Mouse (Mus musculus): Measurements from ENCODE around the gene Ripk3.

Ripk3 gene

GRCm38 (mm10) chr14:55795380-55796163 lies 6.9 kb upstream of the Ripk3 start:
- in situ Hi-C loops (cut with MboI, MseI) = no loop called here

DNA sequence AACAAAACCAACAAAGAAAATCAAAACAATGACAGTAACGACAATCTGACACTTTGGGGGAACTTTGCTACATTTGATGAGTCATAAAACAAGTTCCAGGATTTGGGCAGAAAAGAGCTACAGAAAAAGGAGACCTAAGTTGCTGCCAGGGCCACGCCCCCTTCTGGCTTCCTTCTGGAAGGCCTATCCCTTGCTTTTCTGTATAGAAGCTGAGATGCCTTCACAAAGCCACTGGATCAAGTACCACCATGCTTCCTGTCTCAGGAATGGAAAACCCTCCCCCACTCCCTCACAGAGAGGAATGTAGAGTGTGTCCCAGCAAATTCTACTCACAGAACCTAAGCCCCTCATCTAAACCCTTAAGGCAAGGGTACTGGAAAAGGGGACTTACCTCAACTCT lies 5.3 kb upstream of the Ripk3 start:
- in situ Hi-C loops (cut with MboI, MseI) = no loop called here

DNA sequence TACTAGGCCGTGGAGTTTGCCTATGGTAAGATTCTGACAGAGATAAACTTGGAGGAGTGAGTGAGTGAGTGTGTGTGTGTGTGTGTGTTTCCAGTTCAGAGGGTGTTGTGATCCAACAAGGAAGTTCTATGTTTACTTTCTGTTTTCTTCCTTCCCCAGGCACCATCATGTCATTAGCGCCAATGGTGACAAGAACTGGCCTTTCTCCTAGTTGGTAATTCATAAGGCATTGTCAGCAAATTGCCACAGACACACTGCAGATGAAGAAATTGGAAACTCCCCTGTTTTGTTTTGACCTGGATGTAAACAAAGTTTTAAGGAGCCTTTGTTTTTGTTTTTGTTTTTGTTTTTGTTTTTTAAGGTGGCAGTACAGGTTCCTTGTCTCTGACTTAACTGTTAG lies 4.8 kb upstream of the Ripk3 start:
- in situ Hi-C loops (cut with MboI, MseI) = no loop called here

- in situ Hi-C loops (cut with MboI, MseI) = loop anchor here (5.0 kb wide), 1 partner anchor 45 kb away; no protein-coding TSS in a partner anchor
Measured at GRCm38 (mm10) chr14:55787731-55788130, 934 bp downstream of the Ripk3 start.

DNA sequence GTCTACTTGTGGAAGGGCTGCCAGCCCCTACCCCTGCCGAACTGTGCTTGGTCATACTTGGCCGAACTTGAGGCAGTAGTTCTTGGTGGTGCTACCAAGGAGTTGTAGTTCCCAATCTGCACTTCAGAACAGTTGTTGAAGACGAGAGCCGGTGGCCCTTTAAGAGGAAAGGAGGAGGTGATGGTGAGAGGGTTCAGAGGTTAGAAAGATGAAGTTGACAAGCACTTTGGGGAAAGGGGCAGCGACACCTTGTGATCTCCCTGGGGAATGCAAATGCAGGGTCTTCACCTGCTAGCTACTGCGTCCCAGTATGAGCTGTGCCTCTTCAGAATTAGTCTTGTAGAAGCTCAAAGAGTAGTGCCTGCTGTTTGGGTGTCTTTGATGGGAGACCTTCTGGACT lies 3.5 kb downstream of the Ripk3 start:
- in situ Hi-C loops (cut with MboI, MseI) = loop anchor here (5.0 kb wide), 1 partner anchor 47 kb away; no protein-coding TSS in a partner anchor

DNA sequence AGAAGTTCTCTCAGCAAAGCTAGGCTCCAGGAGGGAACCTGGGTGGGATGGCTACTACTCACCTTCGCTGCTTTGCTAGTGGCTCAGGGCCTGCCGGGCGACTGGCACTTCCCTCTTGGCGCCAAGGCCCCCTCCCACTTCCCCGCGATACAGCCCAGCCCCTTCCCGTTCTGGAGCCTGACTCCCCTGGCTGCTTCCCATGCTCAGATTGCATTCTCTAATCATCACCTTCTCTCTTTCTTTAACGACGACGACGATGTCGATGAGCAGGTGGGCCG lies 4.8 kb downstream of the Ripk3 start, which contains the start of gene Adcy4:
TSS of gene Adcy4 (minus strand) at position 138 of the 278 bp plus-strand sequence.
- in situ Hi-C loops (cut with MboI, MseI) = no loop called here

DNA sequence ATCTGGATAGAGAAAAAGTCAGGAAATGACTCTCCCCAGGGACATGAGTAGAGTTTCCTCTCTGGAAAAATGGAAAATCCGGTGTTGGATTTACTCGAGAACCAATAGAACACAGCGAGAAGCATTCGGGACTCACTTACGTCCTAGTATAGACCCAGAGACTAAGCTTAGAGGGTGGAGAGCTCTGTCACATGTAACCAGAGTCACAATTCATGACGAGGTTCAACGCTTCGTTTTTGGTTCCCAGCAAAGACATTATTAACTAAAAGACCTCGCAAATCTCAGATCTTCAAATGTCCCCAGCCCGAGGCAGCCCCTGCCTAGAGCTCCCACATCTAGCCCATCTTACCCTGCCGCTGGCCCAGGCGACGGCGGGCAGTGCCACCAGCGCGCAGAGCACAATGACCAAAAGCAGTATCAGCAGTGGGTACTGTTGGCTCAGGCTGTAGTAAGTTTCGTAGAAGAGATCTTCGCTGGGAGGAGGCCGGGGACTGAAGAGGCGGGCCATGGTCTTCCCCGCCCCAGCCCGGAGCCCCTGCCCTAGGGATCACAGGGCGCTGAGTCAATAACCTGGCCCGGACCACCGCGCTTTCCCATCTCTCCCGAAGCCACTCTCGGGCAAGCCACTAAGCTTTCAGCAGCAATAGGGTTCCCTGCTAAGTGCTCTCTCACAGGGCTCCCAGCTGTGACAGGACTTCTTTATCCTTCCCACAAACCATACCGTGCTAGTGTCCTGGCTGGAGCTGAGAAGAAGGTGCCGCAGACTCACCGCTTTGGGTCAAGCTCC lies 5.3 kb downstream of the Ripk3 start:
- in situ Hi-C loops (cut with MboI, MseI) = no loop called here

DNA sequence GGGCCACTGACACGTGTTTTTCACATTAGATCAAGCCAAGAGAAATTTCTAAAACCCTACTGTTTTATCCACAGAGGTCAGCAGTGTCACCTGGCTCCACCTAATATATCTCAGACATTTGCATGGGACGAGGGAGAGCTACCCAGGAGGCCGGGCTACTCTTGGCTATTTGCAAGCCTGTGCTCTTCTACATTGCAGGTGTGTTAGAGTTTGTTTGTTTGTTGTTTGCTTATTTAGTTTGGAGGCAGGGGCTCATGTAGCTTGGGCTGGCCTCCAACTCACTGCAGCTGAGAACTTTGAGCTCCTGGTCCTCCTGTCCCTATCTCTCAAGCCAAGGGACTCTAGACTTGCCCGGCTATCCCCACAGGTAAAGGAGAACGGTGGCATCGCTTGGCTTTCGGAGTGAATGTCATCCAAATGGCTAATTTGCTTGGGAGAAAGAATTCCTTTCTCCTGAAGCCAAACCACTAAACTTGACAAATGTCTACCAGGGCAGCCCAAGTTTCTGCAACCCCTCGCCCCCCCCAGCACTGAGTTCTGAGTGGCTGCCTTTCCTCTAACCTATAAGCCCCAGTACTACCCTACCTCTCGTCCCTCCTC lies 6.2 kb downstream of the Ripk3 start:
- in situ Hi-C loops (cut with MboI, MseI) = no loop called here

GRCm38 (mm10) chr14:55781310-55781709 lies 7.4 kb downstream of the Ripk3 start:
- in situ Hi-C loops (cut with MboI, MseI) = no loop called here

DNA sequence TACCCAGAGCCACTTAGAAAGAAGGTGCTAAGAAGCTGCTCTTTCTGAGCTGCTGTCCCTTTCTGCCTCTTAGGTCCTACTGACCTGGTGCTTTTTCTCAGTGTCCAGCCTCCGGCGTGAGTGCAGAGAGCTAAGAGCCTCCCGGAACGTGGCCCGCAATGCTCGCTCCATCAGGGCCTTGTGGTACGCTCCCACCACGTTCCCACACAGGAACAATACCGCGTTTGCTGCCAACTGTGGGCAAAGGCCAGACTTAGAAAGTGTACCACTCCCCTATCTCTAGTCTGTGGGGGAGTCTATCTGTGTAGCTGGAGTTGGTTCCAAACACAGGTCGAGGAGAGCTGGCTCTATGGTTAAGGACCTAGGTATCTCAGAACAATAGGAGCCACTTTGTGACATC lies 7.9 kb downstream of the Ripk3 start:
- in situ Hi-C loops (cut with MboI, MseI) = no loop called here

DNA sequence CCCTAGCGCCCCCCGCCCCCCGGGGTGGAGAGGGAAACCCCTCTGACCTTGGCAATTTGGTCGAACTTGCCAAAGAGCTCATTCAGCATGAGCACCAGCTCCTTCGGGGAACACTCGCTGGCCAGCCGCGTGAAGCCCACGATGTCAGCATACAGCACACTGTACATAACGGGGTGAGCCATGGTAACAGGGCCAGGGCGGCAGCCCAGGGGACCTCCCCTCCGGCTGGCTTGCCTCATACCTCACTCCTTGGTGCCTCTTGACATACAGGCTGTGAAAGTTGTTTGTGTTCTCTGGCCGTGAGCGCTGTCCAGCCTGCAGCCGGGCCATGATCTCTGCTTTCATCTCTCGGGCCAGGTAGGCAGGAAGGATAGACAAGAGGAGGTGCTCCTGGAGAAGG lies 9.0 kb downstream of the Ripk3 start:
- in situ Hi-C loops (cut with MboI, MseI) = loop anchor here (5.0 kb wide), 1 partner anchor 83 kb away; no protein-coding TSS in a partner anchor

- in situ Hi-C loops (cut with MboI, MseI) = loop anchor here (5.0 kb wide), 1 partner anchor 84 kb away; no protein-coding TSS in a partner anchor
Measured at GRCm38 (mm10) chr14:55778686-55779085, 10.0 kb downstream of the Ripk3 start.

DNA sequence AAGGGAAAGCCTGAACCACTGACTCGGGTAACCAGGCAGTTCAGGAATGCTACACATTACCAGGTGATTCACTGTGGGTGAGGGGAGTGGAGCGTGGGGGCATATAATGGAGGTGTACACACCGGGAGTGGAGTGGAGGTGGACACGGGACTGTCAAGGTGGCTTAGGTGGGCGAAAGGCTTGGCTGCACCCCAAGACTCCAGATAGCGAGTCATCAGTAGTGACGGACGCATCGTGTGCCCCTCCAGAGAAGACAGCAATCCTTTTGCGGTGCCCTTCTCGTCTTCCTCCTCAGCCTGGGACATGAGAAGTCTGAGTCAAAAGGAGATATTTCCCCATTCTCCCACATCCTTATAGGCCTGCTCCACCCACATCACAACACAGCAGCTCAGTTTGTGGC lies 10.9 kb downstream of the Ripk3 start:
- in situ Hi-C loops (cut with MboI, MseI) = loop anchor here (5.0 kb wide), 1 partner anchor 84 kb away; no protein-coding TSS in a partner anchor

DNA sequence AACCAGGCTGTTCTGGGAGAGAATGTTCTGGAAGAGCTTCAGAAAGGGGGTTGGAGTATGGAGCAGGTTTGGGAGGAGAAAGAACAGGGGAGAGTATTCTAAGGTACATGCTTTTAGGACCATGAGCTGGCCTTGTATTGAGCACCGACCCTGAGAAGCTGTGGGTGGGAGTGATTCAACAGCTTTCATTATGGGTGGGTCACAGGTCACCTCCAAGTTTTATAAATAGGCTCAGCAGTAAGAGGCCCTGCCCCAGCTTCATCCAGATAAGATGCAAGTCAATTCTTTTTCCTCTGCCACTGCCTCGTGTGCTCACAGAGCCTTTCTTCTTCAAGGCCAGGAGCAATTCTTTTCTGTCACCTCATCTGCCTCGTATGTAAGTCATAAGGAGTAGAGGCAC lies 11.5 kb downstream of the Ripk3 start:
- in situ Hi-C loops (cut with MboI, MseI) = loop anchor here (5.0 kb wide), 1 partner anchor 85 kb away; no protein-coding TSS in a partner anchor

DNA sequence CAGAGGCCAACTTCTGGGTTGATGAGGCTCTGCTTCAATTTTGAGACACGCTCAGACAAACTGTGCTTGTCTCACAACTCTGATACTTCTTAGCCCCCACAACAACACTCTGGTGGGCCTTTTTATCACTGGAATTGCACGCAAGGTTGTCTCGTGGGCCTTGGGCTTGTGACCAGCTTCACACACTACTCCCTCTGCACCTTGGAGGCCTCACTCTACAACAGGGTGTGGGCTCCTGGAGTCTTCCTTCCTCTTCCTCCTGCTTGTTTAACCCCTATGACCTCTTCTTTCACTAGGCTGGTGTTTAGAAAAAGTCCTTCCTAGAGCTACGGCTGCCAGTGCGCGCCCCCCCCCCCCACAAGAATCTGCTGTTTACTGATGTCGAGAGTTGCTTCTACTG lies 12.0 kb downstream of the Ripk3 start:
- in situ Hi-C loops (cut with MboI, MseI) = loop anchor here (5.0 kb wide), 1 partner anchor 86 kb away; no protein-coding TSS in a partner anchor

- in situ Hi-C loops (cut with MboI, MseI) = no loop called here
Measured at GRCm38 (mm10) chr14:55769087-55769703, 19.5 kb downstream of the Ripk3 start.

GRCm38 (mm10) chr14:55768555-55768954 lies 20.1 kb downstream of the Ripk3 start:
- in situ Hi-C loops (cut with MboI, MseI) = no loop called here

GRCm38 (mm10) chr14:55767519-55768414 lies 20.9 kb downstream of the Ripk3 start:
- in situ Hi-C loops (cut with MboI, MseI) = no loop called here

- in situ Hi-C loops (cut with MboI, MseI) = no loop called here
Measured at GRCm38 (mm10) chr14:55765696-55766095, 23.0 kb downstream of the Ripk3 start, which contains the start of gene Ltb4r1. Gene Ltb4r1 (plus strand): TSS chr14:55765962.

DNA sequence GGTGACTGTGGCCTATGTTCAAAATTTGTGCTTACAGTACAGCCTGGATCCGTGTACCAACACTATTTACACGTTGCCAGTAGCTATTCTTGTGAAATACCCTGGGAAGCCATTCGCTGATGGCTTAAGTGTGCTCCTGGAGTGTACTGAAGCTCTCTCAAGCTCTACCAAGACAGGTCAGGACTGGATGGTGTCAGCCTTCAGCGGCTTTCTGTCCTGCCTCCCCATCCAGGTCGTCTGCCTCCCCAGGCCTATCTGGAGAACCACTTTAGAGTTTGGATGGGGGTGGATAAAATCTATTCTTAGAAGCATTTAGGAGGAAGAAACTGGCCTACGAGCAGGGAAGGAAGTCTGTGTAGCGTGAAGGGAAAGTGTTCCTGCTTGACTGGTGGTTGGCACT lies 25.5 kb downstream of the Ripk3 start:
- in situ Hi-C loops (cut with MboI, MseI) = no loop called here
